Mouse (Mus musculus) spleen, postnatal 4 days (tissue): ENCODE results near the gene 1810037I17Rik.
A peak's percentile ranks its signal among the peaks of the same experiment; 100 is the strongest.

ENCODE experiments used
- DNase-seq, 2 experiments: peaks; one replicate each; pipeline ENCODE4 v3.0.0; 2022; ENCODE audit warnings: low spot score in 2 of 2

Gene 1810037I17Rik

DNA sequence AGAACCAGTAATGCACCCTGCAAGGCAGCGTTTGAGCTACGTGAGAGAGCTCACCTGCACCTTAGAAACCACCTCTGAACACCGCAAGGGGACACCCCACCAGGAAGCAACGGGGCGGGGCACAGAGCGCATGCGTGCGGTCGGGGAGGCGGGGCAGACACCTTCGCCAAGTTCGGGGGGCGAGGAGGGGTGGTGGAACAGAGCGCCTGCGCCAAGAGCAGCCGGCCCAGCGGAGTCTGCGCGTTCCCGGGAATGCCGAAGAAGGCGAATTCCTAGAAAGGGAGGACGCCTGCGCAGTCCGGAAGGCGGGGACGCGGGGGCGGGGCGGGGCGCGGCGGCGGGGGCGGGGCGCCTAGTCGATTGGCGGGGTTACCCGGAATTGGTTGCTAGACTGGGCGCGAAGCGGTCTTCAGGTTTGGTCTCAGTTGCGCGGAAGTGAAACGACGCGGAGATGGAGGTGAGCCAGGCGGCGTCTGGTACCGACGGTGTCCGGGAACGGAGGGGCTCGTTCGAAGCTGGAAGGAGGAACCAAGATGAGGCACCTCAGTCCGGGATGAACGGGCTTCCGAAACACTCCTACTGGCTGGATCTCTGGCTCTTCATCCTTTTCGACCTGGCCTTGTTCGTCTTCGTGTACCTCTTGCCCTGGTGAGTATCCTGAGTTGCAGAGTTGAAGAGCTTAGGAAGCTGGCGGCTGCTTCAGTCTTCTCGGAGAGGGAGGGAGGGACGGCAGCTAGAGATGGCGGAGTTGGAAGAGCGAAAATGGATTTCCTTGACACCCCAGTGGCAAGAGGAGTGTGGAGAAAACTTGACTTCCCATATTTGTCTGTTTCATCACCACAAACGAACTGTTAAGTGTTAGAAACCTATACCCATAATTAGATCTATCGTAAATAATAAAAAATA is at the start of gene 1810037I17Rik:
TSS of gene 1810037I17Rik (plus strand) at position 195 of the 906 bp plus-strand sequence.
- peak; percentile 90 to 95 for DNase-seq

DNA sequence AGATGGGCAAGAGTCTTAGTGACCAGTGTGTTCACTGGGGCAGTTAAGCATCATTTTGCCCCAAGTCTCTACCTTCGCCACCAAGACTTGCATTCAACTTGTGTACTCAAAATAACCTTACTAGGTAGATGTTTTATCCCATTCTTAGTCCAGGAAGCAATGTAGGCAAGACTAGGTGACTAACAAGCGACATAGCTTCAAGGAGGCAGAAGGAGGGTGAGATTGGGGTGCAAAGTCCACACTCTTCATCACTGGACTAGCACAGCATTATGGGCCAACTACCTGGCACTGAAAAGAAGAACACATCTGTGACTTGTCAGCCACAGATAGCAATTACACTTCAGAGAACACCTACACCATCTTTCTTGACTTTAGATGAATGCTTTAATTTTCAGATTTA is 47.1 kb upstream of the 1810037I17Rik start:
- no peak for DNase-seq

DNA sequence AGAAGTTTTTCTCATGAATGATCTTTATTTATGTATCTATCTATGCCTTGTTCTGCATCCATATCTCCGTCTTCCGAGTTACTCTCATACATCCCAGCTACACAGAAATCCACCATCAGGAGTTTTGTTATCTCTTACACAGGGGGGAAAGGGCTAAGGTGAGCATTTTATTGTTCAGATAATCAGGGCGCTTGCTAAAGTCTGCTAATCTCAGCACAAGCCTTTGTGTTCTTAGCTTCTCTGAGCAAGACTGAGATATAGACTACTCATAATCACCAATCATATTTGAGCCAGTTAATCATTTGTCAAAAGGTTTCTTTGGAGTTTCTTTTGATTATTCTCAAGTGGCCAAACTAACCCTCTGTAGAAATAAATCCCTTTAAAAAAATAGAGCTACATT is 46.5 kb upstream of the 1810037I17Rik start:
- no peak for DNase-seq

DNA sequence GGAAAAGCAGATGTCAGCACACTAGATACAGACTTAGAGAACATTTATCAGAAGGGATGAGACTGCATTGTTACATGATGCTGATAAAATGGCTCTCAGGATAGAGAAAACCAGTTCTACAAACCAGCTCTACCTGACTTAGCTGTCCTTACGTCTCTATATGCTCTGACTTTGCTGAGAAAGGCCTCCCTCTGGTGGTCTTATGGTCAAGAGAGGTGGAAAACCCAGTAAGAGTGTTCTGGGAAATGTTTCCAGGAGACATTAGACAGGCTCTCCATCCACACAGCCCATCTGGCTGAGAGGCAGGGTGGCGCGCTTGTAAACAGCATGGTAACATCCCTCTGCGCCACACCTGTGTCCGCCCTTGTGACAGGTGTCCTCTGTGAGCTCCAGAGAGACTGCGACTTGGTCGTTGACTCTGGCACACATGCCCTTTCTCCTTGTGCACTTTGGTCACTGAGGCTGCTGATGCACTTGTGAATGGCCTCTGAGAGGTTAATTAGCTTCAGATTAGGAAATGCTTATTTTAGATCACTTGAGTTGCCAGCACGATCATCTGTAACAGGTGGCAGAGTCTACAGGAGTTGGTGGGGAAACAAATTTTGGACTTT is 45.2 kb upstream of the 1810037I17Rik start:
- no peak for DNase-seq

DNA sequence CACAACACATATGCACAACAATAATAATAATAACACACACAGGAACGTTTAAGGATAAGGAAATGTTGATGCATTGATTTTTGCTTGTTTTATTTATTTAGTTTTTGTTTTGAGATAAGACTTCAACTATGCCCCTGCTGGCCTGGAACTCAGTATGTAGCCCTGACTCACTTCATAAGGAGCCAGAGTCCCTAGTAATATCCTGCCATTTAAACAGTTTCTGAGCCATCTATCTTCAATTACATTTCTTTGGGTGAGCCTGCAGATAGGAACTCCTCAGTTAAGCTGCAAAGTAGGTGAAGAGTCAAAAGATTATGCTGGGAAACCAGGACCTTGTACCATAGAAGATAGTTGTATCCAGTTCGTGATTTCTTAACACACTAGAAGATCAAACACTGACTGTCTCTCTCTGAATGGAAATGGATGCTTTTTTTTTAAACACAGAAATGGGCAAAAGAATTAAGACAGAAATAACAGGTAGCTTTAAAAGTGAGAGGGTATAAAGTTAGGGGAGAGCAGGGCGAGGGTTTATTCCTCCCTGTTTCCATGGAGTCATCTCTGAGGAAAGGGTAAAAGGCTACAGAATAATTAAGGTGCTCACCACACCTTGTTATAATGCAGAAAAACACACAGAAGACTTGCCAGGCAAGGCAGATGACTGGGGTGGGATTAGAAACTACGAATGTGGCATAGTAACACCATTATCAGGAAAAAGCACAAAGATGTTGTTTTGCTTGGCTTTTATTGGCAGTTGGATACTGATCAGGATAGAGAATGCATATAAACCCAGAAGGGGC is 36.3 kb upstream of the 1810037I17Rik start:
- DNase-seq, result no peak

DNA sequence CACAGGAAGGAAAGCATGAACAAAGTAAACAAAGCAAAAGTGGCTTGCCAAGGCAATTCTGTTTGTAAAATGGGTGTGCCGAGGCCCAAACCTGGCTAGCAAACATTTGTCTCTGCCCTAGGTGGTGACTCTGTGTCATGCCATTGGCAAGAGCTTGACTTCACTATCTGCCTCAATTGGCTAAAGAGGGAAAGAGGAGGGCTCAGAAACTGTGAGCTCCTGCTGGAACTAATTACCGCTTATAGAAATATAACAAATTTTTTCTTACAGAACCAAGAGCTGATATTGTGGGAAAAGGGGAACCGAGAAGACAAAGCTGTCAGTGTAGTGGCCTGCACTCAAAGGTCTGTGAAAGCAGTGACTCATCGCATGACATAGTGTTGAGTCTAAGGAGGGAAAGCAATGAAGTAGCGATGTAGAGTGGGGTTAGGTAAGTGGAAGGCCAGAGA is 35.6 kb upstream of the 1810037I17Rik start:
- no peak for DNase-seq

DNA sequence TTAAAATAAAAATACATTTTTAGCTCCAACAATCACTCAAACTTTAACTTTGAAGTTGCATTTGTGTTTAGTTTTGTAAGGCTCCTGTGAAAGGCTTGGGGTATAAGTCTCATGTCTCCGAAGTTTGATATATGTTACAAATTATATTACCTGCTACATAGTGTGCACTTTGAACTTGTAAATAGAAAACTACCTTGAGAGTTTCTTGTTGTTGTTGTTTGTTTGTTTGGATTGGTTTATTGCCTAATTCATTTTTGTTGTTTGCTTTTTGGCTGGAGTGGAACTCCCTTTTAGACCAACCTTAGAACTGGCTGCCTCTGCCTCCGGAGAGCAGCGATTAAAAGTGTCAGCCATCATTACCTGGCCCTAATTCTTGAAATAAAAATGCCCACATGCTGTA is 29.2 kb upstream of the 1810037I17Rik start, which contains the start of gene Fabp2:
TSS of gene Fabp2 (plus strand) at position 301 of the 400 bp plus-strand sequence.
- no peak for DNase-seq

DNA sequence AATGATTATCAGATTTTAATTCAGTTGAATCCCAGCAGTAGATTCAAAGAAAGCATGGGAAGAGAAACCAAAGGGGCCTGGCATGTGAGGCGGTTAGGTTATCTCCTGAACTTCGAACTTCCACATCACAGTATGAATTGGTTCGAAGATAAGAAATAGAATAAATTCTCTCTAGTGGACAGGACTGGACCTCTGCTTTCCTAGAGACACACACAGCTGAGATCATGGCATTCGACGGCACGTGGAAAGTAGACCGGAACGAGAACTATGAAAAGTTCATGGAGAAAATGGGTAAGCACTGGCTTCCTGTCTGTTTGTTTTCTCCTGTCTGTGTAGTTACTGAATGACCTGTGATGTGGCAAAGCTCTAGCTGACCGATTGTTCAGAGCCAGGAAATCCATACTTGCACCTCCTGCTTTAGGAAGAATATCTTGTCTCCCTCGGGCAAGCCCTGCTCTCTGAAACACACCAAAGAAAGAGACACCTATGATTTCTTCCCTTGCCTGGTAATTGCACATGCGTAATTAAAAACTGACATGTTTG is 28.7 kb upstream of the 1810037I17Rik start:
- DNase-seq, result no peak

DNA sequence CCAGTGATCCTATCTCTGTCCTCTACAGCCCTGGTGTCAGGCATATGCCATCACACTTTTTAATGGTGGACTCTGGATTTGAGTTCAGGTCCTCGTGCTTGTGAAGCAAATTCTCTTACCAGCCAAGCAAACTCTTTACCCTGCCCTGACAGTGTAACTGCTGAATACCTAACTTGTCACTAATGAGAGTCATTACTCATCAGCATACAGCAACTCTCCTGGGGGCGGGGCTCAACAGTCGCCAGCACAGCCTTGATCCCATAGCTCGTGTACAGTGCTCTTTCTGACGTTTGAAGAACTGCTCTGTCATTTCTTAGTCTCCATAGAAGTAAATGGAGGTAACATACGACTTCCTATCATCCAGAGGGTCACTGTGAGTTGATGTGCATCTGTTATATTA is 25.7 kb upstream of the 1810037I17Rik start:
- no peak for DNase-seq

DNA sequence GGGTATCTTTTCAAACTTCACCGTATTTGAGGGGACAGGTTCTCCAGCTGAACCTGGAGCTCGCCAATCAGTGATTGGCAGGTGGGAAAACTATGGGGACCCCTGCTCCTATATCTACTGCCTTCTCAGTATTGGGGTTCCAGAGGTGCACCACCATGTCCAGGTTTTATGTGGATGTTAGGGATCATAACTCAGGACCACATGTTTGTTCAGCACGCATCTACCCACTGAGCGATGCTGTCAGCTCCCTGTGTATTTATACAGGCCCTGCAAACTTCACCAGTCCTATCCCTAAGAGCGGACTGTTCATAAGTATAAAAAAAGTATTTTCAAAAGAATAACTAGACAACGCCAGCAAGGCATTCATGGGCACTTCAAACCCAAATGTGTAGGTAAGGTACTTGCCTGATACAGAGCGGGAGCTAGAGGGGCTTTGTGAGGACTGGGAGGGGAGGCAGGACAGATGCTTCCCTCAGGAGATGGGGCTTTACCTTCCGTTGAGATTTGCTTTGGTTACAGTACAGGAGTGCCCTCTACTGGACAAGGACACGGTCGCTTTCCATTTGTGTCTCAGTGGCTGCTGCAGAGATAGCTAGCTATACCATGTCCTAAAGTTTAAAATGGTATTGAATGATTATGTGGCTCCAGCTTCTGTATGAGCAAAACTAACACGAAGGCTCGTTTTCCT is 20.1 kb upstream of the 1810037I17Rik start:
- no peak for DNase-seq

DNA sequence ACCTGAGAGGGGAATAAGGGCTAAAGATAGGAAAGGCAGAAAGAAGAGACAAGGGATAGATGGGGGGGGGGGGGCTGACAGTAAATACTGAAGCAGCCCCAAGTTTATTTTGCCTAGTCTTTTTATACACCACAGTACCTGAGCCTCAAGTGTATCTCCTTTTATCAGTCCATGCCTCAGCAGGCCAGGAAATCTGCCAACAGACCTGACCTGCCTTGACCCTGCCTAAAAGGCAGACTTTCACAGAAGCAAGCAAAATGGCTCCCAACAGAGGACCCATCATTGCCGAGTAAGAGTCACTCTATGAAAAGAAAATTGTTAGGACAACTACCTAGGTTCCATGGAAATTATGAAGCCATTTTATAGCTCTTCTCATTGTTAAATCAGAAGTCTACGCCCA is 16.2 kb upstream of the 1810037I17Rik start:
- no peak for DNase-seq

DNA sequence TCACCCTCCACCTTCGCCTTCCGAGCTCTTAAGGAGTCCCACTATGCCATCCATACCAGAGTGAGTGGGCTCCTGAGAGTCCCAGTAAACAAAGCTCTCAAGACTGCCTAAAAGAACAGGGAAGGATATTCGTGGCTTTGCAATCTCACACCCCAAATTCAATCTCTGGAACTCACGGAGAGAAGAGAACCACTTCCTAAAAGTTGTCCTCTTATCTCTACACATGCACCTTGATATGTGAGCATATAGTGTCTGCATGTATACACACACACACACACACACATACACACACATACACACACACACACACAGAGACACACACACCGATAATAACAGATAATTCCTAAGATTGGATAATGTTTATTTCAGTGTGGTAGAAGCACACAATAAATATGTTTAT is 8.5 kb upstream of the 1810037I17Rik start:
- DNase-seq, result no peak

DNA sequence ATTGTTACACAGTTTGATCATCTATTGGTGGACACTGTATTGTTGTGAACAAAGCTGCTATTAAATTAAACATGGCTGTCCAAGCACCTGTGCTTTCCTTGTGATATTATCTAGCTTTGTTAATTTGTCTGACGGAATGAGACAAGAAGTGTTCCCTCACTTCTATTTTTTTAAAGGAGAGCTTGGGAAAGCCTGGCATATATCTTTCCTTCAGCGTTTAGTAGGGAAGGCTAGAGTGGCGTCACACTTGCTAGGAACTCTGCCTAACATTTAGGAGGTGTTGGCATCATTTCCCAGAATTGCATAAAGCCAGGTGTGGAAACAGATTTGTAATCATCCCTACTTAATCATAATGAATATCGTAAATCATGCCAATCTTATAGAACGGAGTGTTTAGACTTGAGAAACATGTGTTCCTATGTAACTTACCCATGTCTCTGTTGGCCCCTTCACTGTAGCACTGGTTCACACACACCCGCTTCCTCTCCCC is 7.8 kb upstream of the 1810037I17Rik start:
- DNase-seq, result no peak

DNA sequence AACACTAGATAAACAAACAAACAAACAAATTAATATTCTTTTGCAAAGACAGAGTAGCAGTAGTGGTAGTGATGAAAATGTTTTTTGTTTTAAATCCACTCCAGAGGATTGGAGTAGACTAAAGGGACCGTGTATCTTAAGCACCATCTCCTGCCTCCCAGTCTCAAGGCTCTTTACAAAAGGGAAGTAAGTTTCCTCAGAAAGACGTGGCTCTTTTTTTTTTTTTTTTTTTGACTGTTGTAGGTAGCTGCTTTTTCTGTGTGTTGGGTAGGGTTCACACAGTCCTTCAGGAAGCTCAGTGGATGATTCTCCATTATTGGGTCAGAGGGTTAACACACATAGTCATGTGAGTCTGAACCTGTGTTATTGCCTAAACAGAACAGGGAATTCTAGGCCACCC is 5.3 kb upstream of the 1810037I17Rik start:
- DNase-seq, result no peak

DNA sequence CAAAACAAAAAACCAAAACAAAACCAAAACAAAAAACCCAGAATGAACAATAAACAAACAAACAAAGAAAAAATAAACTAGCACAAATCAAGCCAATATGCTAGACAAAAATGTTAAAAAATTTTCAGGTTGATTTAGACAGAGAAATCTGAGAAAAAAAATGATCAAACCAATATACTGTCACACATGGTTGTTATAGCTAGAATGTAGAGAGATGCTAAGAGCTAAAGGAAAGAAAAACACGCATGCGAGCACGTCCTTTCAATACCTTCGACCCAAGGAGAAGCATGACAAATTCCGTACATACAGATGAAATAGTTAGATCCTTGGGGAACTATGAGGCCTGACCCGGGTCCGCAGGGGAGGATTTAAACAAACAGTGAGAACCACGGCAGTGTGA is 4.7 kb upstream of the 1810037I17Rik start, which contains the start of gene Gm10959:
TSS of gene Gm10959 (minus strand) at position 101 of the 400 bp plus-strand sequence.
- no peak for DNase-seq

DNA sequence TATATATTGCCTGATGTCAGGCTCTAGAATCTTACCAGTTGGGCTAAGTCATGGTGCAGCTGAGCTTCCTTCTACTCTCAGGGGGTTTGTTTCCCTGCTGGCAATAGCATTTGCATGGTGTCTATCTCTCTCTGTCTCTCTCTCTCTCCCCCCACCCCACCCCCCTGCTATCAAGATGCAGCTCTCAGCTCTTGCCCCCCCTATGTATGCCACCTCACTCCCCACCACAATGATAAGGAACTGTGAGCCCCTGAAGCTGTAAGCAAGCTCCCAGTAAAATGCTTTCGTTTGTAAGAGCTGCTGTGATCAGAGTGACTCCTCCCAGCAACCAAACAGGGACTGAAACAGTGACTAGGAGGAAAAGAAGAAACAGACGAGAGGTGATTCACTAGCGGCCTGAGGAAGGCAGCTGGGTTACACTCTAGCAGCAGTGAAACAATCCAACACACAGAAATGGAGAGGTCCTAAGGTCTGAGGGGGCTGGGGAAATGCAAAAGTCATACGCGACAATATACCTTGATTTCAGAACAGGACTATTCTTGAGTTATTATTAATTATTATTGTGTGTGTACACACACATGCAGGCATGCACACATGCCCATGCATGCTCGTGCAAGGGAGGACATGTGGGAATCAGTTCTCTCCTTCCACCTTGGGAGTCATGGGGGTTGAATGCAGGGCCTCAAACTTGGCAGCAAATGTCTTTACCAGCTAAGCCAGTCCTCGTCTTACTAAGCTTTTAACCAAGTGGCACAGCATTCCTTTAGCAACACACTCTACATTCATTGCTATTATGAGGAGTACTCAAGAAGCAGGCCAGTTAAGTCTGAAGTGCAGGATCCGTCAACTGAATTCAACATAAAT is 3.2 kb upstream of the 1810037I17Rik start:
- DNase-seq, result no peak

DNA sequence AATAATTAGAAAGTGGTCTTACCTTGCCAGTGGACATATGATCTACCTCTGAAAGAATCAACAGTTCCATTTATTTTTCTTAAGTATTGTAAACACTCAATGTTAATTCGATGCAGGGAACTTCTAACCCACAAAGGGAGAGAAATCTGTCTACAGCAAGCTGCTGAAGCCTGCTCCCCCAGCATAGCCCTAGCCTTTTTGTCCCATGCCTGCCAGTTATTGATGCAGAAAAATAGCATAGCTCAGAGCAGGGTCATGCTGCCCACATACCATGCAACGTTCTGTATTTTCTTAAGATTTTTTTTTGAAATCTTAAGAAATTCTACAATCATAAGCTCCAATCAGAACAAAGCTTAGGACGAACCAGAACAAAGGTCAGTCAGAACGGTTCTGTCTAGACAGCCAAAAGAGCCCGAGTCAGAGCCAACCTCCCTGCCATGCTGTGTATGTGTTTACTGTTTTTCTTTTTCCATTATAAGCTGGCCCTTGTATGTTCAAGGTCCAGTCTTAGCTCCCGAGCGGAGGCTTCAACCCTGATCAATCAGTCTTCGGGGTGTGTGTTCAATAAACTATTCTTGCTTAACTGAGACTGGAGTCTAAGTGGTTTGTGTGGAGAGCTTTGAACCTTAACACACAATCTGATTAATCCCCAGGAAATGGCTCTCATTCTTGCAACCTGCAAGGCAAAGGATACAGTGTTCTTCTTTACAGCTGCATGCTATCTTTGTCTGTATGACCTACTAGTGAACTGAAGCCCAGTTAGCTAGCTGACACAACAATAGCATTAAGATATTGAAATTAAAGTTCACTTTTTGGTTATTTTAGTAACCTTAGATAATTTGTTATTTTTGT is 2.1 kb upstream of the 1810037I17Rik start:
- no peak for DNase-seq

DNA sequence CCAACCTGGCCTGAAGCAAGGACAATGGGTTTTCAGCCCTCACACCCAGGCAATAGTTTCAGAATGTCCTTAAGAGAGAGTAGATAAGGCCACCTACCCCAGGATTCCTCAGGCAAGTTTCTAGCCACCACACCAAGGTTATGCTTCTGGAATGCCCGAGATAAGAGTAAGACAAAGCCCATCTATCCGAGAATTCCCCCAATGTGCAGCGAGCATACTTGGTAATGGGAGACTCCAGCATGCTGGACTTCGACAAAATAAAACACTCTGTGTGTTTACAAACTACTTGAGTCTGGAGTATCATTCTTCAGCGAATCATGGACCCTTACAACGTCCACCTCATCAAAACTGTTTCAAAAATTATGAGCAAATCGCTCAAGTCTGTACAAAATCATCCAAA is 856 bp upstream of the 1810037I17Rik start:
- DNase-seq, result no peak

DNA sequence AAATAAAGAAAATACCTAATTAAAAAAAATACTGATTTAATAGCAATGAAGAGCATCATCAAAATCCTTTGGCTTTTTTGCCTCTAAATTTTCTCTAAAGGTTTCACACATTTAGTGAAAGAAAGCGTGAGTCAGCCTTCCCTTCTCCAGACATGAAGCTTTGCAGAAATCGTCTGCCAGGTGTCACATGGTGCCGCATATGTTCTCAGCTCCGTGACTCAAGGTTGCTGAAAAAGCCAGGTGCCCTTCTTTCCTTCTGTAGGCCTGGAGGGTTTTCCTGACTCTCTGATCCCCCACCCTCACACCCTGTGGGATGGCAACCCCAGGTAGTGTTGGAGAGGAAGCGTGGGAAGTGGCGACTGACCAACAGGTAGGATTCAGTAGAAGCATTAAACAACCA is 5.7 kb downstream of the 1810037I17Rik start:
- no peak for DNase-seq
